Mouse (Mus musculus): Measurements from ENCODE around the gene Aurka.

Aurka gene

GRCm38 (mm10) chr2:172329179-172329578, 41.2 kb downstream of the Aurka start:
- no peak for DNase-seq (ENCODE audit: low spot score in 2 of 2)

GRCm38 (mm10) chr2:172328248-172328647, 42.1 kb downstream of the Aurka start:
- DNase-seq (ENCODE audit: low spot score in 2 of 2), result no peak

- DNase-seq (ENCODE audit: low spot score in 2 of 2), result peak; percentile 10 to 57
These were observed 49.5 kb downstream of the Aurka start for GRCm38 (mm10) chr2:172320878-172321277.

- DNase-seq (ENCODE audit: low spot score in 2 of 2), result no peak
These were observed 58.6 kb downstream of the Aurka start for GRCm38 (mm10) chr2:172311731-172312130.

GRCm38 (mm10) chr2:172306544-172306943, 63.8 kb downstream of the Aurka start:
- no peak for DNase-seq (ENCODE audit: low spot score in 2 of 2)

All from urinary bladder, adult 18-20 months (tissue).